Mouse (Mus musculus) CH12.LX (cell line): ENCODE results near the gene Kcnma1. TPM values are rescaled to one million over a fixed set of nuclear protein-coding genes. Genes with fewer than 3 reads are reported as not detected.

Source experiments
- DNase-seq: peaks from one replicate; pipeline ENCODE4 v3.0.0-alpha.2; 2013; ENCODE audit errors: extremely low read depth
- H3K27ac ChIP-seq: 2 replicates; pipeline ENCODE4 v1.5.1; 2012; ENCODE audit warnings: low read depth, mild to moderate bottlenecking, control low read depth, moderate library complexity; ENCODE audit not compliant: insufficient read depth
- H3K27me3 ChIP-seq: replicated peaks from 2 replicates; pipeline ENCODE3; 2012; ENCODE audit warnings: inconsistent platforms
- H3K36me3 ChIP-seq, 2 experiments: replicated peaks in 1 of 2; 2 replicates each; pipeline versions ENCODE3 to v1.6.1; 2012; ENCODE audit warnings: inconsistent platforms in 1 of 2, low read length in 1 of 2, mild to moderate bottlenecking in 1 of 2, mixed read lengths in 1 of 2, moderate library complexity in 1 of 2; ENCODE audit not compliant: control insufficient read depth in 1 of 2, insufficient read depth in 1 of 2
- H3K4me1 ChIP-seq, 2 experiments: 2 replicates each; pipeline ENCODE4 v1.6.1; 2012; ENCODE audit warnings: inconsistent platforms in 1 of 2, moderate library complexity in 1 of 2; ENCODE audit not compliant: insufficient read depth in 2 of 2, control insufficient read depth in 1 of 2
- H3K4me2 ChIP-seq: 2 replicates; pipeline ENCODE4 v1.6.1; 2012; ENCODE audit warnings: low read depth, mild to moderate bottlenecking, control low read depth; ENCODE audit not compliant: poor library complexity, insufficient read depth, severe bottlenecking
- H3K4me3 ChIP-seq, 3 experiments: fragments of 150-350 bp in 1 of 3; sonication (generic) in 1 of 3; replicated peaks in 1 of 3; 2 replicates each; pipeline versions ENCODE3 to v1.5.1; 2011 to 2012; ENCODE audit warnings: low read depth in 2 of 3, low read length in 2 of 3, mild to moderate bottlenecking in 2 of 3, moderate library complexity in 2 of 3, control low read depth in 1 of 3, improper control_type of control experiment in 1 of 3, inconsistent platforms in 1 of 3, mixed read lengths in 1 of 3; ENCODE audit not compliant: poor library complexity in 1 of 3
- H3K79me2 ChIP-seq: replicated peaks from 2 replicates; pipeline ENCODE4 v1.6.1; 2012; ENCODE audit warnings: mild to moderate bottlenecking, moderate library complexity; ENCODE audit not compliant: control insufficient read depth, poor library complexity, insufficient read depth, severe bottlenecking; ENCODE audit errors: extremely low read depth
- H3K9ac ChIP-seq: 2 replicates; pipeline ENCODE4 v1.6.1; 2012; ENCODE audit warnings: low read depth, mild to moderate bottlenecking, control low read depth, moderate library complexity; ENCODE audit not compliant: insufficient read depth
- H3K9me3 ChIP-seq: replicated peaks from 2 replicates; pipeline ENCODE3; 2012; ENCODE audit warnings: low read length, inconsistent platforms, mixed read lengths
- BHLHE40 ChIP-seq: IDR thresholded peaks from 2 replicates; pipeline ENCODE4 v1.6.1; 2011; ENCODE audit warnings: mild to moderate bottlenecking, low read depth, low read length, improper control_type of control experiment
- CHD2 ChIP-seq: IDR thresholded peaks from 2 replicates; pipeline ENCODE4 v1.6.1; 2011; ENCODE audit warnings: low read length, improper control_type of control experiment
- ELF1 ChIP-seq: IDR thresholded peaks from 2 replicates; pipeline ENCODE4 v1.6.1; 2014; ENCODE audit warnings: low read depth, mild to moderate bottlenecking, inconsistent platforms, low read length, improper control_type of control experiment
- EP300 ChIP-seq: IDR thresholded peaks from 2 replicates; pipeline ENCODE4 v1.6.1; 2011; ENCODE audit warnings: low read length, improper control_type of control experiment
- ETS1 ChIP-seq: conservative IDR thresholded peaks from 2 replicates; pipeline ENCODE4 v1.6.1; 2012; ENCODE audit warnings: low read depth, mild to moderate bottlenecking, inconsistent platforms, low read length, improper control_type of control experiment, moderate library complexity
- GABPA ChIP-seq: IDR thresholded peaks from 2 replicates; pipeline ENCODE4 v1.6.1; 2012; ENCODE audit warnings: low read depth, low read length, improper control_type of control experiment, inconsistent platforms; ENCODE audit not compliant: insufficient replicate concordance
- HCFC1 ChIP-seq: IDR thresholded peaks from 2 replicates; pipeline ENCODE4 v1.6.1; 2012; ENCODE audit warnings: low read depth, mild to moderate bottlenecking, inconsistent platforms, low read length, improper control_type of control experiment
- IRF4 ChIP-seq: IDR thresholded peaks from 2 replicates; pipeline ENCODE4 v1.6.1; 2014; ENCODE audit warnings: low read depth, mild to moderate bottlenecking, inconsistent platforms, low read length, improper control_type of control experiment
- KAT2A ChIP-seq: IDR thresholded peaks from 2 replicates; pipeline ENCODE4 v1.6.1; 2012; ENCODE audit warnings: low read length, improper control_type of control experiment, inconsistent platforms; ENCODE audit not compliant: insufficient replicate concordance
- MAFK ChIP-seq: IDR thresholded peaks from 2 replicates; pipeline ENCODE4 v1.6.1; 2011; ENCODE audit warnings: low read length, improper control_type of control experiment; ENCODE audit not compliant: insufficient replicate concordance
- MAZ ChIP-seq: IDR thresholded peaks from 2 replicates; pipeline ENCODE4 v1.6.1; 2012; ENCODE audit warnings: low read depth, mild to moderate bottlenecking, inconsistent platforms, low read length, improper control_type of control experiment, moderate library complexity
- MEF2A ChIP-seq: IDR thresholded peaks from 2 replicates; pipeline ENCODE4 v1.6.1; 2014; ENCODE audit warnings: low read depth, mild to moderate bottlenecking, inconsistent platforms, low read length, improper control_type of control experiment, borderline replicate concordance
- MYC ChIP-seq: IDR thresholded peaks from 2 replicates; pipeline ENCODE4 v1.6.1; 2011; ENCODE audit warnings: low read depth, mild to moderate bottlenecking, improper control_type of control experiment, low read length
- NELFE ChIP-seq: IDR thresholded peaks from 2 replicates; pipeline ENCODE4 v1.6.1; 2011; ENCODE audit warnings: low read depth, low read length, improper control_type of control experiment
- NRF1 ChIP-seq: IDR thresholded peaks from 2 replicates; pipeline ENCODE4 v1.6.1; 2014; ENCODE audit warnings: low read depth, mild to moderate bottlenecking, inconsistent platforms, low read length, improper control_type of control experiment, moderate library complexity
- PAX5 ChIP-seq: IDR thresholded peaks from 2 replicates; pipeline ENCODE4 v1.6.1; 2012; ENCODE audit warnings: low read length, inconsistent platforms, mixed read lengths
- POLR2A ChIP-seq: IDR thresholded peaks from 2 replicates; pipeline ENCODE4 v1.6.1; 2011; ENCODE audit warnings: low read depth, mild to moderate bottlenecking, improper control_type of control experiment, low read length
- POLR2AphosphoS2 ChIP-seq: IDR thresholded peaks from 2 replicates; pipeline ENCODE4 v1.6.1; 2011; ENCODE audit warnings: low read depth, low read length, improper control_type of control experiment
- RAD21 ChIP-seq: IDR thresholded peaks from 2 replicates; pipeline ENCODE4 v1.6.1; 2011; ENCODE audit warnings: low read depth, mild to moderate bottlenecking, low read length, improper control_type of control experiment, moderate library complexity
- SIN3A ChIP-seq: IDR thresholded peaks from 2 replicates; pipeline ENCODE4 v1.6.1; 2012; ENCODE audit warnings: low read length, improper control_type of control experiment, inconsistent platforms
- TBP ChIP-seq: conservative IDR thresholded peaks from 2 replicates; pipeline ENCODE4 v1.6.1; 2011; ENCODE audit warnings: low read depth, low read length, improper control_type of control experiment
- USF2 ChIP-seq: conservative IDR thresholded peaks from 2 replicates; pipeline ENCODE4 v1.6.1; 2011; ENCODE audit warnings: low read depth, low read length, improper control_type of control experiment
- ZC3H11A ChIP-seq: IDR thresholded peaks from 2 replicates; pipeline ENCODE4 v1.6.1; 2012; ENCODE audit warnings: low read depth, mild to moderate bottlenecking, inconsistent platforms, low read length, improper control_type of control experiment
- ZMIZ1 ChIP-seq: IDR thresholded peaks from 2 replicates; pipeline ENCODE4 v1.6.1; 2012; ENCODE audit warnings: low read depth, mild to moderate bottlenecking, inconsistent platforms, low read length, improper control_type of control experiment
- ZNF384 ChIP-seq: IDR thresholded peaks from 2 replicates; pipeline ENCODE4 v1.6.1; 2012; ENCODE audit warnings: low read depth, low read length, improper control_type of control experiment, inconsistent platforms
- dilution Hi-C: fragments of 300-500 bp; cut with MboI; formaldehyde crosslinking; loops from 2 replicates; pipeline ENCODE4 v1.14.3; 2020; ENCODE audit warnings: low sequenced_read_pairs; ENCODE audit not compliant: extremely low pct_unique_long_range_greater_than_20kb, extremely low pct_ligation_motif_present
- in situ Hi-C: fragments of 300-500 bp; cut with MboI; formaldehyde crosslinking; loops from 3 replicates; pipeline ENCODE4 v1.14.3; 2019; ENCODE audit warnings: low sequenced_read_pairs, low pct_ligation_motif_present, low pct_unique_long_range_greater_than_20kb, mixed read lengths
- polyA plus RNA-seq: library from polyadenylated mRNA; unstranded; fragments of >175 nt; gene quantifications from 2 replicates; pipeline ENCODE4 v1.2.1, GENCODE M21; 2012; ENCODE audit warnings: low read depth; ENCODE audit not compliant: insufficient read length
- total RNA-seq, 2 experiments: library from RNA; depleted of rRNA; stranded (reverse); fragments of 300-350 nt in 1 of 2; fragments of >200 nt in 1 of 2; gene quantifications; 2 replicates each; pipeline ENCODE4 v1.2.3; 2012 to 2014

The Kcnma1 gene
- total and polyA plus RNA-seq, 3 experiments = 0.10 to 0.17 (median 0.12) TPM

DNA sequence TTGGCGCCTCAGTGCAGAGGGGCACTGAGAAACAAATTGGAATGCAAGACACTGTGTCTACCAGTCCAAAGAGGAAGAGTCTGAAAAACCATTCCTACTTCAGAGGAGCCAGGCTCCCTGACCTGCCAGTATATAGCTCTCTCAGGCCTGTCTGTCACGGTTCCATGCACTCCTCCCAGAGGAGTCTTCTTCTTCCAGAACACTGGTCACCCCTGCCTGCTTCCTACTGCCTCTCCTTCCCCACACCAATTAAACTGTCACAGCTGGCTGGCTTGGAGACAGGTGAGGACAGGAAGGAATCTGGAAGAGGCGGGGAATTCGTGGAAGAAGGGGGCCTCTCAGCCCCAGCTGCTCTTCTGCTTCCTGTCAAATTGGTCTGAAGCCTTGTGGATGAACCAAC, 378.4 kb downstream of the Kcnma1 start:
- no peaks in the 10 kb centered on the region for H3K9me3 ChIP-seq
- dilution Hi-C loops (no loop called here), in situ Hi-C loops (no loop called here)
- peaks cover 0 to 24% of the 10 kb centered on the region in 2 experiments; a peak in 1 of 4 replicates for H3K4me1 ChIP-seq
- no peak for DNase-seq
- no peak for TF ChIP-seq ELF1
- no peak for TF ChIP-seq SIN3A
- no peak for TF ChIP-seq KAT2A
- TF ChIP-seq TBP = no peak
- no peak for TF ChIP-seq RAD21
- TF ChIP-seq ZNF384 = no peak
- TF ChIP-seq EP300 = no peak
- no peak for TF ChIP-seq PAX5
- no peak for TF ChIP-seq ZC3H11A
- no peak for TF ChIP-seq MAFK
- H3K9ac ChIP-seq = no peak overlapping the region
- no peaks in the 10 kb centered on the region for H3K79me2 ChIP-seq
- no peak overlapping the region for H3K27ac ChIP-seq
- no peak overlapping the region for H3K4me2 ChIP-seq
- no peaks in the 10 kb centered on the region for H3K36me3 ChIP-seq
- no peaks in the 10 kb centered on the region for H3K27me3 ChIP-seq
- H3K4me3 ChIP-seq = no peak overlapping the region

DNA sequence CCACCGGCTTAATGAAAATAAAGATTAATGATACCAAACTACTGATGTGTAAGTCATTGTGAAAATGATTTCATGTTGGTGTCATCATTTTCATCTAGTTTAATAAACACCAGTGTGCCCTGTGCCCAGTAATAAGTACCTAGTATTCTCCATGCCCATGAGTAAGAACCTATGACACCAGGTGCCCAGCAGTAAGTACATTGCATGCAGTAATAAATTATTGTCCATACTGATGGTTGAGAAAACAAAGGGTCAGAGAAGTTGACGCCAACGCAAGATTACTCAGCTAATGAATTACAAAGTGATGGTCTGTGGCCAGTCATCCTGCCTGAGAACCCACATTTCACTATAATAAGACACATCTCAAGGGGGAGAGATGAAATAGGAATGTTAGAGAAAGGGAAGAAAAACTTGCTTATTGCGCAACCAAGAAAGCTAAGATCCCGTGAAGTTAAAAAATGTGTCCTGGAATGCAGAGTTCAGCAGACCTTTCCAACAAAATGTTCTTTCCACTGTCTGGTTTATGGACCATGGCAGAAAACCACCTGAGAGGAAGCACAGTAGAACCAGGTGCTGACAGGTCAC, 381.2 kb downstream of the Kcnma1 start:
- no peaks in the 10 kb centered on the region for H3K79me2 ChIP-seq
- no peaks in the 10 kb centered on the region for H3K36me3 ChIP-seq
- H3K27ac ChIP-seq = no peak overlapping the region
- H3K27me3 ChIP-seq = no peaks in the 10 kb centered on the region
- H3K4me1 ChIP-seq = peaks cover 0 to 12% of the 10 kb centered on the region in 2 experiments; a peak in 1 of 4 replicates
- H3K4me2 ChIP-seq = no peak overlapping the region
- in situ Hi-C loops = loop anchor here (5.0 kb wide), 1 partner anchor 41 kb away; no protein-coding TSS in a partner anchor
- no peak for DNase-seq
- no peaks in the 10 kb centered on the region for H3K9me3 ChIP-seq
- TF ChIP-seq POLR2A = no peak
- no peak for TF ChIP-seq BHLHE40
- TF ChIP-seq KAT2A = no peak
- no peak for TF ChIP-seq ETS1
- no peak for TF ChIP-seq PAX5
- TF ChIP-seq EP300 = no peak
- no peak for TF ChIP-seq USF2
- TF ChIP-seq CHD2 = no peak
- TF ChIP-seq ZC3H11A = no peak
- no peak for TF ChIP-seq NRF1
- no peak for TF ChIP-seq POLR2AphosphoS2
- TF ChIP-seq MYC = no peak
- TF ChIP-seq GABPA = no peak
- TF ChIP-seq MEF2A = no peak
- TF ChIP-seq HCFC1 = no peak
- TF ChIP-seq IRF4 = no peak
- no peak for TF ChIP-seq MAFK
- no peak for TF ChIP-seq NELFE
- TF ChIP-seq MAZ = no peak
- no peak for TF ChIP-seq ZMIZ1
- TF ChIP-seq, all 38 proteins: peak for 0
- dilution Hi-C loops = no loop called here
- no peak overlapping the region for H3K9ac ChIP-seq
- H3K4me3 ChIP-seq = no peak overlapping the region
